Mouse (Mus musculus): Measurements from ENCODE around the gene E430018J23Rik. TPM values are rescaled to one million over a fixed set of nuclear protein-coding genes. Genes with fewer than 3 reads are reported as not detected.

Gene E430018J23Rik
- polyA plus RNA-seq (2014; fragmentation: Illumina TruSeq; extraction: RNeasy Lipid Tissue Mini Kit (QIAGEN cat#74804); ENCODE audit: low read depth, low replicate concordance), result 1.1 TPM

GRCm38 (mm10) chr7:127393157-127393943 lies at the start of gene E430018J23Rik:
Gene E430018J23Rik (minus strand): TSS chr7:127393629.

GRCm38 (mm10) chr7:127421388-127422191 lies 28.2 kb upstream of the E430018J23Rik start, which contains the start of gene Zfp688:
Gene Zfp688 (minus strand): TSS chr7:127422068.

GRCm38 (mm10) chr7:127406002-127406987 lies 12.9 kb upstream of the E430018J23Rik start, which contains the start of gene Zfp764:
Gene Zfp764 (minus strand): TSS chr7:127406822.

GRCm38 (mm10) chr7:127386641-127387392 lies 6.6 kb downstream of the E430018J23Rik start, which contains the start of gene 9130019O22Rik:
Gene 9130019O22Rik (minus strand): TSS chr7:127387166.

GRCm38 (mm10) chr7:127375271-127376245 lies 17.9 kb downstream of the E430018J23Rik start, which contains the start of gene Zfp747:
Gene Zfp747 (minus strand): TSS chr7:127376050.

GRCm38 (mm10) chr7:127345512-127346325 lies 47.7 kb downstream of the E430018J23Rik start, which contains the start of gene Zfp768:
Gene Zfp768 (minus strand): TSS chr7:127345589.

Other genes with a start within 250 kb of the E430018J23Rik start
- 14.8 TPM for gene Cd2bp2, start 197.6 kb downstream of the E430018J23Rik start, polyA plus RNA-seq (2014; fragmentation: Illumina TruSeq; extraction: RNeasy Lipid Tissue Mini Kit (QIAGEN cat#74804); ENCODE audit: low read depth, low replicate concordance)
- gene Tbc1d10b, start 185.2 kb downstream of the E430018J23Rik start, polyA plus RNA-seq (2014; fragmentation: Illumina TruSeq; extraction: RNeasy Lipid Tissue Mini Kit (QIAGEN cat#74804); ENCODE audit: low read depth, low replicate concordance), result 3.7 TPM
- gene Mylpf, start 184.7 kb downstream of the E430018J23Rik start, polyA plus RNA-seq (2014; fragmentation: Illumina TruSeq; extraction: RNeasy Lipid Tissue Mini Kit (QIAGEN cat#74804); ENCODE audit: low read depth, low replicate concordance), result 9.2 TPM
- gene Zfp553, start 160.6 kb downstream of the E430018J23Rik start, polyA plus RNA-seq (2014; fragmentation: Illumina TruSeq; extraction: RNeasy Lipid Tissue Mini Kit (QIAGEN cat#74804); ENCODE audit: low read depth, low replicate concordance), result 1.7 TPM
- gene Sept1, start 160.5 kb downstream of the E430018J23Rik start, polyA plus RNA-seq (2014; fragmentation: Illumina TruSeq; extraction: RNeasy Lipid Tissue Mini Kit (QIAGEN cat#74804); ENCODE audit: low read depth, low replicate concordance), result not detected
- gene Zfp771, start 149.4 kb downstream of the E430018J23Rik start, polyA plus RNA-seq (2014; fragmentation: Illumina TruSeq; extraction: RNeasy Lipid Tissue Mini Kit (QIAGEN cat#74804); ENCODE audit: low read depth, low replicate concordance), result not detected
- not detected for gene Dctpp1, start 132.9 kb downstream of the E430018J23Rik start, polyA plus RNA-seq (2014; fragmentation: Illumina TruSeq; extraction: RNeasy Lipid Tissue Mini Kit (QIAGEN cat#74804); ENCODE audit: low read depth, low replicate concordance)
- gene Sephs2, start 119.6 kb downstream of the E430018J23Rik start, polyA plus RNA-seq (2014; fragmentation: Illumina TruSeq; extraction: RNeasy Lipid Tissue Mini Kit (QIAGEN cat#74804); ENCODE audit: low read depth, low replicate concordance), result 78.0 TPM
- gene Itgal, start 97.4 kb downstream of the E430018J23Rik start, polyA plus RNA-seq (2014; fragmentation: Illumina TruSeq; extraction: RNeasy Lipid Tissue Mini Kit (QIAGEN cat#74804); ENCODE audit: low read depth, low replicate concordance), result 0.82 TPM
- gene Zfp768, start 48.0 kb downstream of the E430018J23Rik start, polyA plus RNA-seq (2014; fragmentation: Illumina TruSeq; extraction: RNeasy Lipid Tissue Mini Kit (QIAGEN cat#74804); ENCODE audit: low read depth, low replicate concordance), result 3.0 TPM
- 2.9 TPM for gene Zfp747, start 17.6 kb downstream of the E430018J23Rik start, polyA plus RNA-seq (2014; fragmentation: Illumina TruSeq; extraction: RNeasy Lipid Tissue Mini Kit (QIAGEN cat#74804); ENCODE audit: low read depth, low replicate concordance)
- gene 9130019O22Rik, start 6.5 kb downstream of the E430018J23Rik start, polyA plus RNA-seq (2014; fragmentation: Illumina TruSeq; extraction: RNeasy Lipid Tissue Mini Kit (QIAGEN cat#74804); ENCODE audit: low read depth, low replicate concordance), result 1.7 TPM
- 3.1 TPM for gene Zfp764, start 13.2 kb upstream of the E430018J23Rik start, polyA plus RNA-seq (2014; fragmentation: Illumina TruSeq; extraction: RNeasy Lipid Tissue Mini Kit (QIAGEN cat#74804); ENCODE audit: low read depth, low replicate concordance)
- gene Zfp688, start 28.4 kb upstream of the E430018J23Rik start, polyA plus RNA-seq (2014; fragmentation: Illumina TruSeq; extraction: RNeasy Lipid Tissue Mini Kit (QIAGEN cat#74804); ENCODE audit: low read depth, low replicate concordance), result 2.0 TPM
- 1.9 TPM for gene Zfp689, start 55.5 kb upstream of the E430018J23Rik start, polyA plus RNA-seq (2014; fragmentation: Illumina TruSeq; extraction: RNeasy Lipid Tissue Mini Kit (QIAGEN cat#74804); ENCODE audit: low read depth, low replicate concordance)
- gene Prr14, start 66.0 kb upstream of the E430018J23Rik start, polyA plus RNA-seq (2014; fragmentation: Illumina TruSeq; extraction: RNeasy Lipid Tissue Mini Kit (QIAGEN cat#74804); ENCODE audit: low read depth, low replicate concordance), result 25.5 TPM
- gene Fbrs, start 85.6 kb upstream of the E430018J23Rik start, polyA plus RNA-seq (2014; fragmentation: Illumina TruSeq; extraction: RNeasy Lipid Tissue Mini Kit (QIAGEN cat#74804); ENCODE audit: low read depth, low replicate concordance), result 6.2 TPM
- 10.6 TPM for gene Srcap, start 118.4 kb upstream of the E430018J23Rik start, polyA plus RNA-seq (2014; fragmentation: Illumina TruSeq; extraction: RNeasy Lipid Tissue Mini Kit (QIAGEN cat#74804); ENCODE audit: low read depth, low replicate concordance)
- gene Gm42715, start 126.0 kb upstream of the E430018J23Rik start, polyA plus RNA-seq (2014; fragmentation: Illumina TruSeq; extraction: RNeasy Lipid Tissue Mini Kit (QIAGEN cat#74804); ENCODE audit: low read depth, low replicate concordance), result 4.8 TPM
- gene Tmem265, start 167.8 kb upstream of the E430018J23Rik start, polyA plus RNA-seq (2014; fragmentation: Illumina TruSeq; extraction: RNeasy Lipid Tissue Mini Kit (QIAGEN cat#74804); ENCODE audit: low read depth, low replicate concordance), result not detected
- 16.0 TPM for gene Phkg2, start 179.7 kb upstream of the E430018J23Rik start, polyA plus RNA-seq (2014; fragmentation: Illumina TruSeq; extraction: RNeasy Lipid Tissue Mini Kit (QIAGEN cat#74804); ENCODE audit: low read depth, low replicate concordance)
- 1.6 TPM for gene Ccdc189, start 195.0 kb upstream of the E430018J23Rik start, polyA plus RNA-seq (2014; fragmentation: Illumina TruSeq; extraction: RNeasy Lipid Tissue Mini Kit (QIAGEN cat#74804); ENCODE audit: low read depth, low replicate concordance)
- 1.5 TPM for gene Rnf40, start 195.1 kb upstream of the E430018J23Rik start, polyA plus RNA-seq (2014; fragmentation: Illumina TruSeq; extraction: RNeasy Lipid Tissue Mini Kit (QIAGEN cat#74804); ENCODE audit: low read depth, low replicate concordance)
- 7.7 TPM for gene Zfp629, start 222.2 kb upstream of the E430018J23Rik start, polyA plus RNA-seq (2014; fragmentation: Illumina TruSeq; extraction: RNeasy Lipid Tissue Mini Kit (QIAGEN cat#74804); ENCODE audit: low read depth, low replicate concordance)

Data from adrenal gland, adult 10 weeks (tissue).